Mouse (Mus musculus) kidney, embryonic 16.5 days (tissue): ENCODE data around the gene Opcml. TPM values are rescaled to one million over a fixed set of nuclear protein-coding genes. Genes with fewer than 3 reads are reported as not detected.

Source experiments
- ATAC-seq: fragments of 200-750 bp; cut with Nextera tagmentation; 2 replicates; pipeline ENCODE4 v1.8.0; 2017; ENCODE audit warnings: moderate TSS enrichment; ENCODE audit not compliant: low FRiP score, low TSS enrichment
- H3K27ac ChIP-seq: fragments of 300-500 bp; sonication (generic); 2 replicates; pipeline ENCODE4 v1.5.1; 2014; ENCODE audit warnings: low read length
- H3K27me3 ChIP-seq: fragments of 300-500 bp; sonication (generic); 2 replicates; pipeline ENCODE4 v1.6.1; 2014; ENCODE audit warnings: low read length, control low read depth, mixed read lengths; ENCODE audit not compliant: insufficient read depth
- H3K36me3 ChIP-seq: fragments of 300-500 bp; sonication (generic); 2 replicates; pipeline ENCODE4 v1.6.1; 2014; ENCODE audit warnings: low read length, control low read depth, mixed read lengths; ENCODE audit not compliant: insufficient read depth
- H3K4me1 ChIP-seq: fragments of 300-500 bp; sonication (generic); 2 replicates; pipeline ENCODE4 v1.6.1; 2014; ENCODE audit warnings: low read length, control low read depth, mixed read lengths; ENCODE audit not compliant: insufficient read depth
- H3K4me2 ChIP-seq: fragments of 300-500 bp; sonication (generic); replicated peaks from 2 replicates; pipeline ENCODE4 v1.6.1; 2014; ENCODE audit warnings: low read depth, low read length
- H3K4me3 ChIP-seq: fragments of 300-500 bp; sonication (generic); 2 replicates; pipeline ENCODE4 v1.5.1; 2014; ENCODE audit warnings: mild to moderate bottlenecking, low read length
- H3K9ac ChIP-seq: fragments of 300-500 bp; sonication (generic); replicated peaks from 2 replicates; pipeline ENCODE4 v1.6.1; 2014; ENCODE audit warnings: low read length
- H3K9me3 ChIP-seq: fragments of 300-500 bp; sonication (generic); 2 replicates; pipeline ENCODE4 v1.6.1; 2016; ENCODE audit warnings: low read length, control low read depth
- WGBS: fragments of 180-500 bp; shearing (Covaris S2); extraction: QIAGEN DNeasy Blood & Tissue Kit; methylation state at CpG from one replicate; pipeline ENCODE4 v1.1.7; 2014; 5-methylcytosine and 5-hydroxymethylcytosine counted together
- polyA plus RNA-seq: library from polyadenylated mRNA; unstranded; fragments of >200 nt; fragmentation: Nextera tagmentation; extraction: Ambion mirVana; gene quantifications from 2 replicates; pipeline ENCODE4 v1.2.1, GENCODE M21; 2015

Opcml gene
- polyA plus RNA-seq, 1 experiment from 2014 or later, result 2.0 TPM

DNA sequence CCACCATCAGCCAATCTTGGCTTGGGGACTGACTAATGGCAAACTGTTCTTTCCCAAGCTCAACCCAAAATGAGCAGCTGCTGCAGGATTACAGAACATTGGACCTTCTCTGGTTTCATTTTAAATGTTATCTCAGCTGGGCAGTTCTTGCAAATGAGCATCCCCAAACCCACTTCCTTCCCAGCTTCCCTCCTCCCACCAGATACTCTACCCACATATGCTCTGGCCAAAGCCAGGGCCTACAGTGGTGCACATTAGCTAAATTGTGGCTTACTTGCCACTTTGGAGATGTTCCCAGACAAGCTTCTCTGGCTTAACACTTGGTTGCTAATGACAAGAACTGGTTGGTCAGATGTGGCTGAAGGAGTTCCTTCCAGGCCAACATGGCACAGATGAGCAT is 311.4 kb downstream of the Opcml start:
- no peak for ATAC-seq
- no peak overlapping the region for H3K27ac ChIP-seq
- no peaks in the 10 kb centered on the region for H3K4me1 ChIP-seq
- no peaks in the 10 kb centered on the region for H3K27me3 ChIP-seq
- no peak overlapping the region for H3K4me3 ChIP-seq
- no peaks in the 10 kb centered on the region for H3K9me3 ChIP-seq
- no peak overlapping the region for H3K9ac ChIP-seq
- no peaks in the 10 kb centered on the region for H3K36me3 ChIP-seq
- H3K4me2 ChIP-seq, result no peak overlapping the region

GRCm38 (mm10) chr9:28121858-28122257 is 331.3 kb downstream of the Opcml start:
- Histone ChIP-seq H3K27ac (no peak overlapping the region), H3K4me2 (no peak overlapping the region), H3K4me1 (no peaks in the 10 kb centered on the region; the same call in 1 of the 2 replicates), H3K9me3 (no peaks in the 10 kb centered on the region), H3K36me3 (no peaks in the 10 kb centered on the region), H3K4me3 (no peak overlapping the region), H3K9ac (no peak overlapping the region), H3K27me3 (no peaks in the 10 kb centered on the region)
- 61% methylated on average over 2 of the region's 2 CpGs for WGBS
- ATAC-seq, result no peak

DNA sequence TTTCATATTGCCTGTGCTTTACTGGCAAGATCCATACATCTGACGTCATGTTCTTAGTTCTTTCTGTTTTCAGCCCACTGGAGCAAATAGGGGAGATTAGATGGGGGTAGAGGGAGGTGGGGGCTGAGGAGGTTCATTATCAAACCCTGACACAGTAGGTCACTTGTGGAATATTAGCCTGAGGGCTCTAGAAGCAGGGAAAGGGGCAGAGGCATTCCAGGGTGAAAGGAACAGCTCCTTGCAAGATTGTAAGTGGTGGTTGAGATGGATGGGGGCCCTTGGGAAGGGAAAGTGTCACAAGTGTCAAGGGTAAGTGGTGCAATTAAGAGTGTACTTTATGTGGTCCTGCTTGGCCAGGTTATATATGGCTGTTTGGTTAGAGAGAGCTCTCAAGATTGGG is 338.2 kb downstream of the Opcml start:
- Histone ChIP-seq H3K36me3 (no peaks in the 10 kb centered on the region), H3K27me3 (no peaks in the 10 kb centered on the region), H3K4me3 (no peak overlapping the region), H3K9ac (no peak overlapping the region), H3K4me1 (no peaks in the 10 kb centered on the region; the same call in 1 of the 2 replicates), H3K27ac (no peak overlapping the region), H3K4me2 (no peak overlapping the region), H3K9me3 (no peaks in the 10 kb centered on the region)
- WGBS, result 23% methylated on average over 1 of the region's 1 CpGs
- ATAC-seq, result no peak

DNA sequence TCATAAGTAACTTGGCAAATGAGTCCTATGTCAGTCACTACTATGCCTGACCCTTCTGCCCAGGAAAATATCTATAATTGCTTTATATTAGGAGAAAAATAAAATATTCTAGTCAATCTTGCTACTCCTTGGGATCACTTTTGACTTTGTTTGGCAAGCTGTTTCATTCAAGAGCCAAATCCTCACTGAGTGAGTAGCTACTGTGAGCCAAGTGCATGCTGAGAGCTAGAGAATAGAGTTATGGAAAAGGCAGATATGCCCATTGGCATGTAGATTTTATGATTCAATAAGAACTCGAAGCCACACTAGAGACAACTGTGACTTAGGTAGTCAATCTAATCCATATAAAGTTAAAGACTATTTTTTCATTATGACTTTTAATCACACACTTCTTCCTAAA is 340.9 kb downstream of the Opcml start:
- no peaks in the 10 kb centered on the region for H3K9me3 ChIP-seq
- WGBS, result 80% methylated on average over 1 of the region's 1 CpGs
- H3K4me1 ChIP-seq, result no peaks in the 10 kb centered on the region; the same call in 1 of the 2 replicates
- H3K4me3 ChIP-seq, result no peak overlapping the region
- no peak overlapping the region for H3K9ac ChIP-seq
- ATAC-seq, result no peak
- H3K4me2 ChIP-seq, result no peak overlapping the region
- H3K27me3 ChIP-seq, result no peaks in the 10 kb centered on the region
- H3K27ac ChIP-seq, result no peak overlapping the region
- no peaks in the 10 kb centered on the region for H3K36me3 ChIP-seq

- no peak overlapping the region for H3K9ac ChIP-seq
- H3K4me2 ChIP-seq, result no peak overlapping the region
- no peak overlapping the region for H3K27ac ChIP-seq
- H3K27me3 ChIP-seq, result no peaks in the 10 kb centered on the region
- 27% methylated on average over 2 of the region's 2 CpGs for WGBS
- no peaks in the 10 kb centered on the region for H3K36me3 ChIP-seq
- H3K4me3 ChIP-seq, result no peak overlapping the region
- no peaks in the 10 kb centered on the region for H3K4me1 ChIP-seq
- ATAC-seq, result no peak
- no peaks in the 10 kb centered on the region for H3K9me3 ChIP-seq
These were observed 346.0 kb downstream of the Opcml start for GRCm38 (mm10) chr9:28136614-28137013.

- H3K36me3 ChIP-seq, result no peaks in the 10 kb centered on the region
- WGBS, result 87% methylated on average over 12 of the region's 12 CpGs
- H3K4me3 ChIP-seq, result no peak overlapping the region
- H3K9me3 ChIP-seq, result no peaks in the 10 kb centered on the region
- no peak overlapping the region for H3K9ac ChIP-seq
- no peak overlapping the region for H3K4me2 ChIP-seq
- H3K4me1 ChIP-seq, result no peaks in the 10 kb centered on the region
- ATAC-seq, result no peak
- H3K27me3 ChIP-seq, result no peaks in the 10 kb centered on the region
- H3K27ac ChIP-seq, result no peak overlapping the region
These were observed 349.5 kb downstream of the Opcml start for GRCm38 (mm10) chr9:28139957-28140597.

- Histone ChIP-seq H3K9ac (no peak overlapping the region), H3K27me3 (no peaks in the 10 kb centered on the region), H3K4me1 (no peaks in the 10 kb centered on the region), H3K9me3 (no peaks in the 10 kb centered on the region), H3K4me3 (no peak overlapping the region), H3K4me2 (no peak overlapping the region), H3K27ac (no peak overlapping the region), H3K36me3 (no peaks in the 10 kb centered on the region)
- no peak for ATAC-seq
- WGBS, result 78% methylated on average over 3 of the region's 3 CpGs
These were observed 358.9 kb downstream of the Opcml start for GRCm38 (mm10) chr9:28149507-28149906.

DNA sequence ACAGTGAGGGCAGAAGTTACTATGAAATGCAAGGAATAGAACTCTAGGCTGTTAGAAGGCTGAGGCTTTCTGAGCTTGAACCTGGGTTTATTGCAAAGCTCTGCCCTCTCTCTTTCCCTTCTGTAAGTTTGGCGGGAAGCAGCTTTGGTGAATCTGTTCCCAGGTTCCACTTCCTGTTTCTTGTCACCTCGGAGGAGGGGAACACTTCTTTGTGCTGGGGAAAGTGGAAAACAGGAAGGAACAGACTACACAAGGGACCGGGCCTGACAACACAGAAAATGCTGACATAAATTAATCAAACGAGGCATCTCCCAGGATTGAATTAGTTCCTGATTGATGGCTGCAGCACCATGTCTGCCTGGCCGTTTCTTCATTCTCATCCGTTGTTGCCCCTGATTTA is 363.2 kb downstream of the Opcml start:
- no peaks in the 10 kb centered on the region for H3K9me3 ChIP-seq
- no peaks in the 10 kb centered on the region for H3K4me1 ChIP-seq
- no peak overlapping the region for H3K4me3 ChIP-seq
- no peaks in the 10 kb centered on the region for H3K27me3 ChIP-seq
- no peak overlapping the region for H3K4me2 ChIP-seq
- H3K36me3 ChIP-seq, result no peaks in the 10 kb centered on the region
- H3K27ac ChIP-seq, result no peak overlapping the region
- no peak overlapping the region for H3K9ac ChIP-seq
- WGBS, result 20% methylated on average over 6 of the region's 6 CpGs
- no peak for ATAC-seq

DNA sequence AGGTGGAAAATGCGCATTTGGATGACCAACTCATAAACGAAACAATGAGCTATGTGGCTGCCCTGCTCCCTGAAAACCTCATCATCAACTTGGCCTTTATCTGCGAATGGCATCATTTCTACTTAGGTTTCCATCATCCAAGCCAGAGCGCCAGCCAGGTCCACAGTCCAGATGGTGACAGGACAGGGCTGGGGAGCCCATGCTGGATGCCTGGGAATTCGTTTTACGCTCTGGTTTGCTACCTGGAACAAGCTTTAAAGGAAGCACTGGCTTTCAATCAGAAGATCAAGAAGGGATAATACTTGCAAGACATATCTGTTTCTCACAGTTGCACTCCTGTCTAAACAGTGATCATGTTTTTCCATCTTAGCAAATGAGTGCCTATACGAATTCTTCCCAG is 366.5 kb downstream of the Opcml start:
- Histone ChIP-seq H3K9ac (no peak overlapping the region), H3K9me3 (no peaks in the 10 kb centered on the region), H3K4me1 (no peaks in the 10 kb centered on the region), H3K4me3 (no peak overlapping the region), H3K4me2 (no peak overlapping the region), H3K27ac (no peak overlapping the region), H3K36me3 (no peaks in the 10 kb centered on the region), H3K27me3 (no peaks in the 10 kb centered on the region)
- ATAC-seq, result no peak
- WGBS, result 84% methylated on average over 7 of the region's 7 CpGs

DNA sequence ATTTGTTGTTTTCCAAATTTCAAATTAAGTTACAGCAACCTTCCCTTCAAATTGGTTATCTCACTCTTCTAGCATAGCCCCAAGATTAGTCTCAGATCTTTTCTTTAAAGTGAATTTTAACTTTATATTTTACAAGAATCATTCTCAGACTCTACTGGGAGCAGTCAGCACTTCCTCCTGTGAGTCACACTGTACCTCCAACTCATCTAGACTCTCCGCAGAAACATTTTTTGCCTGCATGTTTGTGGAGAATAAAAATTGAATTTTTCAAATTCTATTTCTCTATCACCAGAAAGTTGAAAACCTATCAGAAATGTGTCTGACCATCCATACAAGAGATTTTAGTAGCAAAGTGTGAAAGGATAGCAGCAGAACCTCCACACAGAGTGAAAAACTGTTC is 370.4 kb downstream of the Opcml start:
- no peak overlapping the region for H3K4me2 ChIP-seq
- H3K4me3 ChIP-seq, result no peak overlapping the region
- no peak overlapping the region for H3K9ac ChIP-seq
- no peak for ATAC-seq
- H3K4me1 ChIP-seq, result no peaks in the 10 kb centered on the region
- H3K9me3 ChIP-seq, result no peaks in the 10 kb centered on the region
- no peaks in the 10 kb centered on the region for H3K27me3 ChIP-seq
- 91% methylated on average over 1 of the region's 1 CpGs for WGBS
- H3K36me3 ChIP-seq, result no peaks in the 10 kb centered on the region
- no peak overlapping the region for H3K27ac ChIP-seq
